34 mouse cellular contexts compared by ENCODE assay signal in genomic region chr2:131125157-131125963, GRCm38 (mm10). TPM values are rescaled to one million over a fixed set of nuclear protein-coding genes. Genes with fewer than 3 reads are reported as not detected.
A peak's percentile ranks its signal among the peaks of the same experiment; 100 is the strongest.
DNase-seq lines count a peak whose midpoint lies in the region; ATAC-seq lines count a peak whose summit lies in the region.
"Had no signal": no experiment of that assay in that cellular context is flagged by ENCODE, and none has a peak within 500 bp of the region (broad histone marks: within the 10 kb centered on the region; RNA-seq: fewer than 3 reads in every experiment).

No protein-coding gene starts in this region.

- H3K36me3 ChIP-seq in heart, embryonic 12.5 days, result no peaks in the 10 kb centered on the region
- no peaks in the 10 kb centered on the region for H3K36me3 ChIP-seq in hindbrain, embryonic 12.5 days
- H3K36me3 ChIP-seq in hindbrain, embryonic 13.5 days, result no peaks in the 10 kb centered on the region
- no peaks in the 10 kb centered on the region for H3K36me3 ChIP-seq in limb, embryonic 10.5 days
- H3K36me3 ChIP-seq: embryonic facial prominence, embryonic 12.5 days; intestine, embryonic 15.5 days; limb, embryonic 13.5 days; liver, embryonic 15.5 days; neural tube, embryonic 12.5 days had no signal

- no peak for ATAC-seq in heart, embryonic 12.5 days (ENCODE audit: insufficient number of reproducible peaks, low FRiP score)
- peak; percentile 15; the same call in 1 of the 2 replicates for ATAC-seq in hindbrain, embryonic 12.5 days (ENCODE audit: low FRiP score)
- no peak for ATAC-seq in hindbrain, embryonic 13.5 days (ENCODE audit: low FRiP score)
- ATAC-seq: forebrain, embryonic 16.5 days; intestine, embryonic 15.5 days; midbrain, embryonic 16.5 days; Patski had no signal

- no peak overlapping the region for H3K9ac ChIP-seq in heart, embryonic 12.5 days
- no peak overlapping the region for H3K9ac ChIP-seq in hindbrain, embryonic 12.5 days
- no peak overlapping the region for H3K9ac ChIP-seq in hindbrain, embryonic 13.5 days
- H3K9ac ChIP-seq: embryonic facial prominence, embryonic 12.5 days; intestine, embryonic 15.5 days; lung, embryonic 14.5 days; neural tube, embryonic 12.5 days had no signal

- 87% methylated on average over 9 of the region's 9 CpGs for WGBS in heart, embryonic 12.5 days
- 90% methylated on average over 9 of the region's 9 CpGs for WGBS in hindbrain, embryonic 12.5 days
- WGBS in hindbrain, embryonic 13.5 days, result 93% methylated on average over 9 of the region's 9 CpGs
- WGBS in limb, embryonic 10.5 days, result 90% methylated on average over 9 of the region's 9 CpGs

- no peaks in the 10 kb centered on the region for H3K9me3 ChIP-seq in heart, embryonic 12.5 days (replicated peaks)
- H3K9me3 ChIP-seq in hindbrain, embryonic 12.5 days (replicated peaks), result no peaks in the 10 kb centered on the region
- no peaks in the 10 kb centered on the region for H3K9me3 ChIP-seq in hindbrain, embryonic 13.5 days
- H3K9me3 ChIP-seq in limb, embryonic 10.5 days (replicated peaks), result no peaks in the 10 kb centered on the region
- H3K9me3 ChIP-seq: embryonic facial prominence, embryonic 12.5 days; intestine, embryonic 15.5 days; limb, embryonic 13.5 days; liver, embryonic 15.5 days; neural tube, embryonic 12.5 days had no signal

- H3K4me2 ChIP-seq in heart, embryonic 12.5 days, result no peak overlapping the region
- no peak overlapping the region for H3K4me2 ChIP-seq in hindbrain, embryonic 12.5 days (replicated peaks)
- H3K4me2 ChIP-seq in hindbrain, embryonic 13.5 days, result no peak overlapping the region
- H3K4me2 ChIP-seq: embryonic facial prominence, embryonic 12.5 days; intestine, embryonic 15.5 days; liver, embryonic 15.5 days; lung, embryonic 14.5 days; neural tube, embryonic 12.5 days had no signal

- peak; percentile 87 for DNase-seq in heart, adult 11 months
- DNase-seq in urinary bladder, postnatal 10 days (ENCODE audit: low spot score), result peak; percentile 1
- no peak for DNase-seq in urinary bladder, postnatal 36 days (ENCODE audit: low spot score in 2 of 2)
- DNase-seq in limb, embryonic 10.5 days (ENCODE audit: low spot score), result no peak
- DNase-seq: adrenal gland, postnatal 10 days; cerebellum, adult 11 months; cerebellum, adult 9-10 months; cerebellum, postnatal 36 days; gastrocnemius, postnatal 14 days; heart, postnatal 4 days; kidney, adult 2 months; kidney, postnatal 36 days; lung, embryonic 14.5 days; lung, postnatal 14 days; right cerebral cortex, postnatal 4 days; thymus, adult 2 months; thymus, postnatal 4 days had no signal

- H3K4me3 ChIP-seq in heart, embryonic 12.5 days, result no peak overlapping the region
- H3K4me3 ChIP-seq in hindbrain, embryonic 12.5 days, result no peak overlapping the region
- H3K4me3 ChIP-seq in hindbrain, embryonic 13.5 days, result no peak overlapping the region
- H3K4me3 ChIP-seq in limb, embryonic 10.5 days, result no peak overlapping the region
- H3K4me3 ChIP-seq: embryonic facial prominence, embryonic 12.5 days; intestine, embryonic 15.5 days; layer of hippocampus, adult 2 months; left cerebral cortex, adult 2 months; limb, embryonic 13.5 days; liver, embryonic 15.5 days; neural tube, embryonic 12.5 days had no signal

- peaks cover 16% of the 10 kb centered on the region; the same call in 1 of the 2 replicates for H3K27me3 ChIP-seq in heart, embryonic 12.5 days (replicated peaks)
- 0 out of 2 replicates have a peak, but pooled peaks cover 3% of the 10 kb centered on the region for H3K27me3 ChIP-seq in hindbrain, embryonic 12.5 days
- H3K27me3 ChIP-seq in hindbrain, embryonic 13.5 days, result 0 out of 2 replicates have a peak, but pooled peaks cover 5% of the 10 kb centered on the region
- 0 out of 2 replicates have a peak, but pooled peaks cover 4% of the 10 kb centered on the region for H3K27me3 ChIP-seq in limb, embryonic 10.5 days (ENCODE audit: low read depth, poor library complexity, severe bottlenecking)
- H3K27me3 ChIP-seq: embryonic facial prominence, embryonic 12.5 days; intestine, embryonic 15.5 days; limb, embryonic 13.5 days had no signal

- no peak overlapping the region for H3K27ac ChIP-seq in heart, embryonic 12.5 days (ENCODE audit: poor library complexity, severe bottlenecking)
- no peak overlapping the region for H3K27ac ChIP-seq in hindbrain, embryonic 12.5 days
- no peak overlapping the region for H3K27ac ChIP-seq in hindbrain, embryonic 13.5 days
- H3K27ac ChIP-seq in limb, embryonic 10.5 days, result peak overlapping the region; percentile 97
- H3K27ac ChIP-seq: embryonic facial prominence, embryonic 12.5 days; hindbrain, postnatal 0 days; intestine, embryonic 15.5 days; left cerebral cortex, adult 2 months; limb, embryonic 13.5 days; liver, embryonic 15.5 days; neural tube, embryonic 12.5 days had no signal

- peaks cover 36% of the 10 kb centered on the region for H3K4me1 ChIP-seq in heart, embryonic 12.5 days (replicated peaks)
- peaks cover 20% of the 10 kb centered on the region for H3K4me1 ChIP-seq in hindbrain, embryonic 12.5 days
- peaks cover 18% of the 10 kb centered on the region for H3K4me1 ChIP-seq in hindbrain, embryonic 13.5 days (replicated peaks)
- H3K4me1 ChIP-seq in limb, embryonic 10.5 days, result peaks cover 45% of the 10 kb centered on the region

RNA-seq across cellular contexts. Expression of gene Hspa12b, which starts 1.7 kb away (rescaled TPM):
- polyA plus RNA-seq in heart, embryonic 12.5 days (2016; fragmentation: Nextera tagmentation; extraction: Ambion mirVana), result 8.7 and 8.9 TPM in 2 replicates
- polyA plus RNA-seq in hindbrain, embryonic 12.5 days (2016; fragmentation: Nextera tagmentation; extraction: Ambion mirVana), result 8.6 and 8.9 TPM in 2 replicates
- 3.9 and 4.6 TPM in 2 replicates for polyA plus RNA-seq in hindbrain, embryonic 13.5 days (2015; fragmentation: Nextera tagmentation; extraction: Ambion mirVana)
- polyA plus RNA-seq in limb, embryonic 10.5 days (2016; fragmentation: Nextera tagmentation; extraction: Ambion mirVana), result 14.8 and 19.7 TPM in 2 replicates

RNA-seq across cellular contexts. Expression of gene Gm11037, which starts 7.9 kb away (rescaled TPM):
- polyA plus RNA-seq in heart, embryonic 12.5 days (2016; fragmentation: Nextera tagmentation; extraction: Ambion mirVana), result not detected in 2 replicates
- not detected in 2 replicates for polyA plus RNA-seq in hindbrain, embryonic 12.5 days (2016; fragmentation: Nextera tagmentation; extraction: Ambion mirVana)
- not detected in 2 replicates for polyA plus RNA-seq in hindbrain, embryonic 13.5 days (2015; fragmentation: Nextera tagmentation; extraction: Ambion mirVana)
- polyA plus RNA-seq in limb, embryonic 10.5 days (2016; fragmentation: Nextera tagmentation; extraction: Ambion mirVana), result not detected in 2 replicates
- polyA plus RNA-seq: embryonic facial prominence, embryonic 12.5 days; forebrain, embryonic 16.5 days; heart, embryonic 14.5 days; hindbrain, postnatal 0 days; intestine, embryonic 15.5 days; kidney, adult 2 months; kidney, embryonic 16.5 days; limb, embryonic 13.5 days; liver, embryonic 15.5 days; lung, embryonic 14.5 days; midbrain, embryonic 16.5 days; neural tube, embryonic 12.5 days; Patski; spleen, adult 2 months; thymus, adult 2 months had no signal

RNA-seq across cellular contexts. Expression of gene 1700037H04Rik, which starts 34.5 kb away (rescaled TPM):
- 69.2 and 69.6 TPM in 2 replicates for polyA plus RNA-seq in heart, embryonic 12.5 days (2016; fragmentation: Nextera tagmentation; extraction: Ambion mirVana)
- polyA plus RNA-seq in hindbrain, embryonic 12.5 days (2016; fragmentation: Nextera tagmentation; extraction: Ambion mirVana), result 87.4 and 89.7 TPM in 2 replicates
- 94.3 and 94.6 TPM in 2 replicates for polyA plus RNA-seq in hindbrain, embryonic 13.5 days (2015; fragmentation: Nextera tagmentation; extraction: Ambion mirVana)
- 87.5 and 97.4 TPM in 2 replicates for polyA plus RNA-seq in limb, embryonic 10.5 days (2016; fragmentation: Nextera tagmentation; extraction: Ambion mirVana)

RNA-seq across cellular contexts. Expression of gene Siglec1, which starts 38.8 kb away (rescaled TPM):
- 0.08 and 0.14 TPM in 2 replicates for polyA plus RNA-seq in heart, embryonic 12.5 days (2016; fragmentation: Nextera tagmentation; extraction: Ambion mirVana)
- polyA plus RNA-seq in hindbrain, embryonic 12.5 days (2016; fragmentation: Nextera tagmentation; extraction: Ambion mirVana), result 0.08 and 0.20 TPM in 2 replicates
- polyA plus RNA-seq in hindbrain, embryonic 13.5 days (2015; fragmentation: Nextera tagmentation; extraction: Ambion mirVana), result 0.18 and 0.23 TPM in 2 replicates
- polyA plus RNA-seq in limb, embryonic 10.5 days (2016; fragmentation: Nextera tagmentation; extraction: Ambion mirVana), result 0.09 and 0.10 TPM in 2 replicates

RNA-seq across cellular contexts. Expression of gene Cenpb, which starts 54.5 kb away (rescaled TPM):
- 6.9 and 7.2 TPM in 2 replicates for polyA plus RNA-seq in heart, embryonic 12.5 days (2016; fragmentation: Nextera tagmentation; extraction: Ambion mirVana)
- polyA plus RNA-seq in hindbrain, embryonic 12.5 days (2016; fragmentation: Nextera tagmentation; extraction: Ambion mirVana), result 18.3 and 18.5 TPM in 2 replicates
- 13.3 and 13.4 TPM in 2 replicates for polyA plus RNA-seq in hindbrain, embryonic 13.5 days (2015; fragmentation: Nextera tagmentation; extraction: Ambion mirVana)
- polyA plus RNA-seq in limb, embryonic 10.5 days (2016; fragmentation: Nextera tagmentation; extraction: Ambion mirVana), result 7.7 and 8.9 TPM in 2 replicates

Comparison
In these comparisons a context has a peak if more than half of its experiments do, and no peak if none do; other contexts are left out.
1. DNase-seq: peak in heart, adult 11 months (single experiment) and urinary bladder, postnatal 10 days (single experiment); none in urinary bladder, postnatal 36 days (0 of 2) and limb, embryonic 10.5 days (single experiment).